Mouse (Mus musculus): Measurements from ENCODE around the gene Rgs14. TPM values are rescaled to one million over a fixed set of nuclear protein-coding genes. Genes with fewer than 3 reads are reported as not detected.

Gene Rgs14
- polyA plus RNA-seq, 1 experiment from 2014 or later: 0.62 TPM

- Histone ChIP-seq H3K27me3 (ENCODE audit: control insufficient read depth, insufficient read depth, low read depth, low read length) (no peaks in the 10 kb centered on the region), H3K27ac (ENCODE audit: low read length) (no peak overlapping the region), H3K36me3 (ENCODE audit: control insufficient read depth, insufficient read depth, low read length) (peaks cover 12% of the 10 kb centered on the region), H3K9me3 (replicated peaks; ENCODE audit: control insufficient read depth, low read length, poor library complexity, severe bottlenecking) (no peaks in the 10 kb centered on the region), H3K9ac (ENCODE audit: low read depth, low read length) (peak overlapping the region; percentile 69; the same call in 1 of the 2 replicates), H3K4me3 (ENCODE audit: low read depth, low read length) (peak overlapping the region; percentile 64), H3K4me2 (ENCODE audit: low read length) (peak overlapping the region; percentile 96), H3K4me1 (ENCODE audit: control insufficient read depth, insufficient read depth, low read length) (peaks cover 19% of the 10 kb centered on the region)
- 77% methylated on average over 4 of the region's 4 CpGs for WGBS
- no peak for ATAC-seq
Measured at GRCm38 (mm10) chr13:55328641-55329040, 40.9 kb upstream of the Rgs14 start.

GRCm38 (mm10) chr13:55329109-55329682 lies 40.3 kb upstream of the Rgs14 start:
- Histone ChIP-seq H3K4me2 (ENCODE audit: low read length) (peak overlapping the region; percentile 96), H3K9ac (ENCODE audit: low read depth, low read length) (peak overlapping the region; percentile 69), H3K27me3 (ENCODE audit: control insufficient read depth, insufficient read depth, low read depth, low read length) (no peaks in the 10 kb centered on the region), H3K4me3 (ENCODE audit: low read depth, low read length) (peak overlapping the region; percentile 64), H3K36me3 (ENCODE audit: control insufficient read depth, insufficient read depth, low read length) (peaks cover 12% of the 10 kb centered on the region), H3K9me3 (replicated peaks; ENCODE audit: control insufficient read depth, low read length, poor library complexity, severe bottlenecking) (no peaks in the 10 kb centered on the region), H3K27ac (ENCODE audit: low read length) (peak overlapping the region; percentile 70), H3K4me1 (ENCODE audit: control insufficient read depth, insufficient read depth, low read length) (peaks cover 15% of the 10 kb centered on the region)
- ATAC-seq: peak; percentile 15
- 2% methylated on average over 26 of the region's 29 CpGs for WGBS

- Histone ChIP-seq H3K4me2 (ENCODE audit: low read length) (peak within 1 kb of the TSS; percentile 96), H3K27me3 (ENCODE audit: control insufficient read depth, insufficient read depth, low read depth, low read length) (no peaks in the 10 kb centered on the region), H3K4me3 (ENCODE audit: low read depth, low read length) (peak within 1 kb of the TSS; percentile 64), H3K9me3 (replicated peaks; ENCODE audit: control insufficient read depth, low read length, poor library complexity, severe bottlenecking) (no peaks in the 10 kb centered on the region), H3K9ac (ENCODE audit: low read depth, low read length) (peak within 1 kb of the TSS; percentile 69), H3K4me1 (ENCODE audit: control insufficient read depth, insufficient read depth, low read length) (peaks cover 15% of the 10 kb centered on the region), H3K36me3 (ENCODE audit: control insufficient read depth, insufficient read depth, low read length) (peaks cover 12% of the 10 kb centered on the region), H3K27ac (ENCODE audit: low read length) (peak within 1 kb of the TSS; percentile 70)
- under 1% methylated on average over 77 of the region's 82 CpGs for WGBS
- ATAC-seq: peak; percentile 78
Measured at GRCm38 (mm10) chr13:55329683-55330566, 39.6 kb upstream of the Rgs14 start, which contains the start of gene Mxd3. Gene Mxd3 (minus strand): TSS chr13:55329823.

- Histone ChIP-seq H3K36me3 (ENCODE audit: control insufficient read depth, insufficient read depth, low read length) (peaks cover 4% of the 10 kb centered on the region), H3K4me1 (ENCODE audit: control insufficient read depth, insufficient read depth, low read length) (peaks cover 15% of the 10 kb centered on the region), H3K27me3 (ENCODE audit: control insufficient read depth, insufficient read depth, low read depth, low read length) (no peaks in the 10 kb centered on the region), H3K27ac (ENCODE audit: low read length) (peak overlapping the region; percentile 70), H3K4me3 (ENCODE audit: low read depth, low read length) (peak overlapping the region; percentile 64), H3K9ac (ENCODE audit: low read depth, low read length) (peak overlapping the region; percentile 69), H3K9me3 (replicated peaks; ENCODE audit: control insufficient read depth, low read length, poor library complexity, severe bottlenecking) (no peaks in the 10 kb centered on the region), H3K4me2 (ENCODE audit: low read length) (peak overlapping the region; percentile 96)
- ATAC-seq: no peak
- WGBS: 51% methylated on average over 14 of the region's 14 CpGs
Measured at GRCm38 (mm10) chr13:55330567-55331400, 38.7 kb upstream of the Rgs14 start.

GRCm38 (mm10) chr13:55332331-55332730 lies 37.2 kb upstream of the Rgs14 start:
- Histone ChIP-seq H3K4me2 (ENCODE audit: low read length) (no peak overlapping the region), H3K27ac (ENCODE audit: low read length) (no peak overlapping the region), H3K27me3 (ENCODE audit: control insufficient read depth, insufficient read depth, low read depth, low read length) (no peaks in the 10 kb centered on the region), H3K36me3 (ENCODE audit: control insufficient read depth, insufficient read depth, low read length) (no peaks in the 10 kb centered on the region), H3K9me3 (replicated peaks; ENCODE audit: control insufficient read depth, low read length, poor library complexity, severe bottlenecking) (no peaks in the 10 kb centered on the region), H3K9ac (ENCODE audit: low read depth, low read length) (no peak overlapping the region), H3K4me1 (ENCODE audit: control insufficient read depth, insufficient read depth, low read length) (peaks cover 10% of the 10 kb centered on the region), H3K4me3 (ENCODE audit: low read depth, low read length) (no peak overlapping the region)
- 76% methylated on average over 3 of the region's 3 CpGs for WGBS
- ATAC-seq: no peak

GRCm38 (mm10) chr13:55335701-55336100 lies 33.8 kb upstream of the Rgs14 start:
- Histone ChIP-seq H3K27ac (ENCODE audit: low read length) (no peak overlapping the region), H3K4me2 (ENCODE audit: low read length) (no peak overlapping the region), H3K36me3 (ENCODE audit: control insufficient read depth, insufficient read depth, low read length) (no peaks in the 10 kb centered on the region), H3K27me3 (ENCODE audit: control insufficient read depth, insufficient read depth, low read depth, low read length) (no peaks in the 10 kb centered on the region), H3K4me3 (ENCODE audit: low read depth, low read length) (no peak overlapping the region), H3K9me3 (replicated peaks; ENCODE audit: control insufficient read depth, low read length, poor library complexity, severe bottlenecking) (no peaks in the 10 kb centered on the region), H3K9ac (ENCODE audit: low read depth, low read length) (no peak overlapping the region), H3K4me1 (ENCODE audit: control insufficient read depth, insufficient read depth, low read length) (no peaks in the 10 kb centered on the region)
- no peak for ATAC-seq
- 89% methylated on average over 4 of the region's 4 CpGs for WGBS

GRCm38 (mm10) chr13:55337341-55337975 lies 32.1 kb upstream of the Rgs14 start:
- H3K36me3 ChIP-seq (ENCODE audit: control insufficient read depth, insufficient read depth, low read length): no peaks in the 10 kb centered on the region
- H3K4me2 ChIP-seq (ENCODE audit: low read length): no peak overlapping the region
- H3K4me3 ChIP-seq (ENCODE audit: low read depth, low read length): no peak overlapping the region
- 65% methylated on average over 10 of the region's 10 CpGs for WGBS
- H3K9me3 ChIP-seq (replicated peaks; ENCODE audit: control insufficient read depth, low read length, poor library complexity, severe bottlenecking): no peaks in the 10 kb centered on the region
- no peak for ATAC-seq
- no peak overlapping the region for H3K27ac ChIP-seq (ENCODE audit: low read length)
- no peaks in the 10 kb centered on the region for H3K27me3 ChIP-seq (ENCODE audit: control insufficient read depth, insufficient read depth, low read depth, low read length)
- H3K4me1 ChIP-seq (ENCODE audit: control insufficient read depth, insufficient read depth, low read length): no peaks in the 10 kb centered on the region
- H3K9ac ChIP-seq (ENCODE audit: low read depth, low read length): no peak overlapping the region

GRCm38 (mm10) chr13:55338131-55339054 lies 31.1 kb upstream of the Rgs14 start:
- no peak overlapping the region for H3K4me3 ChIP-seq (ENCODE audit: low read depth, low read length)
- no peak overlapping the region for H3K4me2 ChIP-seq (ENCODE audit: low read length)
- H3K36me3 ChIP-seq (ENCODE audit: control insufficient read depth, insufficient read depth, low read length): no peaks in the 10 kb centered on the region
- no peaks in the 10 kb centered on the region for H3K27me3 ChIP-seq (ENCODE audit: control insufficient read depth, insufficient read depth, low read depth, low read length)
- no peak for ATAC-seq
- H3K9me3 ChIP-seq (replicated peaks; ENCODE audit: control insufficient read depth, low read length, poor library complexity, severe bottlenecking): no peaks in the 10 kb centered on the region
- WGBS: 57% methylated on average over 12 of the region's 12 CpGs
- no peaks in the 10 kb centered on the region for H3K4me1 ChIP-seq (ENCODE audit: control insufficient read depth, insufficient read depth, low read length)
- no peak overlapping the region for H3K9ac ChIP-seq (ENCODE audit: low read depth, low read length)
- H3K27ac ChIP-seq (ENCODE audit: low read length): no peak overlapping the region
